ENCODE assay signal across 8 mouse cellular contexts in genomic region chr9:65666042-65666441, GRCm38 (mm10). TPM values are rescaled to one million over a fixed set of nuclear protein-coding genes. Genes with fewer than 3 reads are reported as not detected.
A peak's percentile ranks its signal among the peaks of the same experiment; 100 is the strongest.
DNase-seq lines count a peak whose midpoint lies in the region; ATAC-seq lines count a peak whose summit lies in the region.

No protein-coding gene starts in this region.

- peak; percentile 47 for DNase-seq in MEL-GATA-1-ER (ENCODE audit: extremely low read depth, low read depth)
- DNase-seq in cerebellum, postnatal 10 days = peak; percentile 86 to 89
- peak; percentile 53 to 55 for DNase-seq in gastrocnemius, adult 8-10 months (ENCODE audit: low spot score in 2 of 2)
- DNase-seq in kidney, postnatal 10 days = peak; percentile 89
- DNase-seq in lung, postnatal 14 days = peak; percentile 87
- DNase-seq in right cerebral cortex, postnatal 14 days = peak; percentile 68

- ATAC-seq in CD4-positive, CD25-positive, alpha-beta regulatory T cell, adult 4 months = peak; percentile 53
- no peak for ATAC-seq in activated CD4-positive, CD25-positive, alpha-beta regulatory T cell, adult 4 months

RNA-seq across cellular contexts. Expression of gene Oaz2, which starts 1.8 kb away (rescaled TPM):
- 10 to 100 TPM; 28.1 to 40.3 TPM for polyA plus RNA-seq in CD4-positive, CD25-positive, alpha-beta regulatory T cell, adult 4 months (2017; shearing (Covaris generic))
- total RNA-seq in gastrocnemius, adult 8-10 months (2022) = 100 to 1,000 TPM; 192 to 246 (median 237) TPM
- 10 to 100 TPM; 32.3 to 36.5 TPM for polyA plus RNA-seq in activated CD4-positive, CD25-positive, alpha-beta regulatory T cell, adult 4 months (2017; shearing (Covaris generic))

RNA-seq across cellular contexts. Expression of gene Rbpms2, which starts 36.6 kb away (rescaled TPM):
- 1 to 10 TPM in 1 of 2 experiments, under 1 TPM in 1; 0.23 to 3.0 TPM for polyA plus RNA-seq in CD4-positive, CD25-positive, alpha-beta regulatory T cell, adult 4 months (2017; shearing (Covaris generic))
- 1 to 10 TPM in 3 of 4 experiments, under 1 TPM in 1; 0.97 to 2.0 (median 1.6) TPM for total RNA-seq in gastrocnemius, adult 8-10 months (2022)
- 1 to 10 TPM in 1 of 2 experiments, under 1 TPM in 1; 0.65 to 1.1 TPM for polyA plus RNA-seq in activated CD4-positive, CD25-positive, alpha-beta regulatory T cell, adult 4 months (2017; shearing (Covaris generic))
